Mouse (Mus musculus) embryo, embryonic 11.5 days (tissue): Measurements from ENCODE around the gene Prdm13.

Source experiments
- DNase-seq: peaks from one replicate; pipeline ENCODE4 v3.0.0-alpha.2; 2012; ENCODE audit warnings: low read depth, low spot score

The Prdm13 gene

GRCm38 (mm10) chr4:21685595-21686091, at the start of gene Prdm13:
Prdm13 (minus strand) TSS chr4:21685963.
- no peak for DNase-seq

- peak; percentile 84 for DNase-seq
Measured at GRCm38 (mm10) chr4:21727615-21728165, 41.9 kb upstream of the Prdm13 start, which contains the start of gene Ccnc. Ccnc (plus strand) TSS chr4:21727701.

- peak; percentile 43 for DNase-seq
Measured at GRCm38 (mm10) chr4:21726912-21727614, 41.3 kb upstream of the Prdm13 start.

GRCm38 (mm10) chr4:21722752-21723334, 37.1 kb upstream of the Prdm13 start:
- DNase-seq, result no peak

GRCm38 (mm10) chr4:21712147-21712546, 26.4 kb upstream of the Prdm13 start:
- peak; percentile 82 for DNase-seq

- DNase-seq, result no peak
Measured at GRCm38 (mm10) chr4:21705046-21705445, 19.3 kb upstream of the Prdm13 start.

- no peak for DNase-seq
Measured at GRCm38 (mm10) chr4:21695638-21696254, 10.0 kb upstream of the Prdm13 start.

GRCm38 (mm10) chr4:21690221-21690620, 4.5 kb upstream of the Prdm13 start:
- no peak for DNase-seq

- no peak for DNase-seq
Measured at GRCm38 (mm10) chr4:21689492-21689941, 3.8 kb upstream of the Prdm13 start.

- DNase-seq, result no peak
Measured at GRCm38 (mm10) chr4:21688703-21689200, 3.0 kb upstream of the Prdm13 start.

- DNase-seq, result no peak
Measured at GRCm38 (mm10) chr4:21687783-21688702, 2.3 kb upstream of the Prdm13 start.

GRCm38 (mm10) chr4:21686934-21687333, 1.2 kb upstream of the Prdm13 start:
- DNase-seq, result no peak

- DNase-seq, result no peak
Measured at GRCm38 (mm10) chr4:21686416-21686815, 653 bp upstream of the Prdm13 start.

GRCm38 (mm10) chr4:21684341-21684970, 1.3 kb downstream of the Prdm13 start:
- no peak for DNase-seq

GRCm38 (mm10) chr4:21682421-21683150, 3.2 kb downstream of the Prdm13 start:
- no peak for DNase-seq

- no peak for DNase-seq
Measured at GRCm38 (mm10) chr4:21680971-21681370, 4.8 kb downstream of the Prdm13 start.

- no peak for DNase-seq
Measured at GRCm38 (mm10) chr4:21679624-21680480, 5.9 kb downstream of the Prdm13 start.

GRCm38 (mm10) chr4:21678975-21679623, 6.7 kb downstream of the Prdm13 start:
- DNase-seq, result no peak
